Mouse (Mus musculus): ENCODE data around the gene Prol1. TPM values are rescaled to one million over a fixed set of nuclear protein-coding genes. Genes with fewer than 3 reads are reported as not detected.
"Not testable (repeated sequence)": the region's sequence is repeated elsewhere in the genome, so short reads cannot be mapped to it uniquely, and the experiment has no call there.

The Prol1 gene
- total RNA-seq (2022): not detected

GRCm38 (mm10) chr5:88317012-88317411 is at the start of gene Prol1:
Gene Prol1, plus strand, starts transcription at chr5:88317312.
- no peak for DNase-seq (ENCODE audit: low spot score in 2 of 2)

- DNase-seq (ENCODE audit: low spot score in 2 of 2): no peak
Observed at GRCm38 (mm10) chr5:88268619-88269018, 48.5 kb upstream of the Prol1 start, which contains the start of gene Gm7714. Gene Gm7714, plus strand, starts transcription at chr5:88268919.

GRCm38 (mm10) chr5:88311307-88311706 is 5.8 kb upstream of the Prol1 start:
- DNase-seq (ENCODE audit: low spot score in 2 of 2): not testable (repeated sequence)

GRCm38 (mm10) chr5:88348533-88348932 is 31.4 kb downstream of the Prol1 start:
- DNase-seq (ENCODE audit: low spot score in 2 of 2): not testable (repeated sequence)

- DNase-seq (ENCODE audit: low spot score in 2 of 2): peak; percentile 9 to 64
Observed at GRCm38 (mm10) chr5:88364768-88365167, 47.7 kb downstream of the Prol1 start.

GRCm38 (mm10) chr5:88366886-88367285 is 49.8 kb downstream of the Prol1 start:
- DNase-seq (ENCODE audit: low spot score in 2 of 2): no peak

- no peak for DNase-seq (ENCODE audit: low spot score in 2 of 2)
Observed at GRCm38 (mm10) chr5:88370578-88371232, 53.6 kb downstream of the Prol1 start.

- no peak for DNase-seq (ENCODE audit: low spot score in 2 of 2)
Observed at GRCm38 (mm10) chr5:88372563-88372962, 55.5 kb downstream of the Prol1 start.

- DNase-seq (ENCODE audit: low spot score in 2 of 2): no peak
Observed at GRCm38 (mm10) chr5:88375808-88376207, 58.7 kb downstream of the Prol1 start, which contains the start of gene Amtn. Gene Amtn, plus strand, starts transcription at chr5:88376108.

Other genes with a start within 250 kb of the Prol1 start
- gene Smr2, start 230.8 kb upstream of the Prol1 start, total RNA-seq (2022): not detected
- not detected for gene Gm11116, start 205.8 kb upstream of the Prol1 start, total RNA-seq (2022)
- gene Gm11115, start 163.2 kb upstream of the Prol1 start, total RNA-seq (2022): not detected
- gene Gm7714, start 48.4 kb upstream of the Prol1 start, total RNA-seq (2022): not detected
- gene Amtn, start 58.8 kb downstream of the Prol1 start, total RNA-seq (2022): not detected
- gene Ambn, start 138.7 kb downstream of the Prol1 start, total RNA-seq (2022): not detected
- gene Enam, start 170.7 kb downstream of the Prol1 start, total RNA-seq (2022): not detected
- under 1 TPM; 0.23 to 0.39 (median 0.32) TPM for gene Jchain, start 210.6 kb downstream of the Prol1 start, total RNA-seq (2022)
- gene Utp3, start 237.2 kb downstream of the Prol1 start, total RNA-seq (2022): 10 to 100 TPM; 25.4 to 30.3 (median 28.2) TPM
- gene Rufy3, start 247.7 kb downstream of the Prol1 start, total RNA-seq (2022): 100 to 1,000 TPM; 157 to 193 (median 180) TPM

Measured in layer of hippocampus, adult 8-10 months (tissue).